Comparison of ENCODE assay signal across 31 mouse cellular contexts in the genomic region with DNA sequence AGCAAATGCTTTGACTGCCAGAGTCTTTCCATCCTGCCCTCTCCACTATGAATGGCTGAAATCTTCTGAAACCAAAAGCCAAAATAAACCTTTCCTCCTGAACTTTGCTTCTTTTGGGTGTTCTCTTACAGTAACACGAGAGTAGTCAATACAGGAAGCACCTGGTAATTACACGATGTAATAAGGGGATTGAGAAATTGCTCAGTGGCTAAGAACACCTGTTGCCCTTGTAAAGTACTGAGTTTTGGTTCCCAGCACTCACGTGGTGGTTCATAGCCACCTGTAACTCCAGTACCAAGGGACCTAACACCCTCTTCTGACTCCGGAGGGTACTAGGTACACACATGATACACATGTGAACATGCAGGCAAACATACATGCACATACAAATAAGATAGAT.
"Had no signal": no experiment of that assay in that cellular context is flagged by ENCODE, and none has a peak within 500 bp of the region (broad histone marks: within the 10 kb centered on the region; RNA-seq: fewer than 3 reads in every experiment).

No protein-coding gene starts in this region.

- H3K4me1 ChIP-seq: limb, embryonic 10.5 days; limb, embryonic 12.5 days; limb, embryonic 15.5 days; liver, embryonic 12.5 days; liver, embryonic 13.5 days; liver, embryonic 15.5 days; lung, embryonic 15.5 days; megakaryocyte, embryonic 14.5 days; midbrain, embryonic 13.5 days; midbrain, embryonic 15.5 days; neural tube, embryonic 12.5 days had no signal

- ATAC-seq: liver, embryonic 12.5 days; lung, postnatal 0 days; midbrain, embryonic 13.5 days; midbrain, embryonic 15.5 days; midbrain, embryonic 16.5 days had no signal

- H3K27ac ChIP-seq: left cerebral cortex, adult 2 months; limb, embryonic 10.5 days; limb, embryonic 12.5 days; limb, embryonic 13.5 days; limb, embryonic 15.5 days; liver, embryonic 12.5 days; liver, embryonic 13.5 days; liver, embryonic 14.5 days; liver, embryonic 15.5 days; lung, embryonic 15.5 days; macrophage; midbrain, embryonic 10.5 days; midbrain, embryonic 12.5 days; midbrain, embryonic 13.5 days; midbrain, embryonic 15.5 days; neural tube, embryonic 12.5 days had no signal

- H3K36me3 ChIP-seq: limb, embryonic 10.5 days; limb, embryonic 12.5 days; limb, embryonic 13.5 days; limb, embryonic 15.5 days; liver, embryonic 12.5 days; liver, embryonic 13.5 days; liver, embryonic 15.5 days; lung, embryonic 15.5 days; midbrain, embryonic 10.5 days; midbrain, embryonic 12.5 days; midbrain, embryonic 13.5 days; midbrain, embryonic 15.5 days; neural tube, embryonic 12.5 days had no signal

- DNase-seq: left cerebral cortex, postnatal 4 days; liver; liver, embryonic 13.5 days; lung, adult 18-20 months; lung, adult 2 months; lung, embryonic 14.5 days; lung, postnatal 14 days; lung, postnatal 36 days; lung, postnatal 4 days; midbrain, embryonic 14.5 days had no signal

- H3K9ac ChIP-seq: limb, embryonic 12.5 days; limb, embryonic 13.5 days; limb, embryonic 15.5 days; liver, embryonic 12.5 days; liver, embryonic 13.5 days; liver, embryonic 14.5 days; liver, embryonic 15.5 days; lung, embryonic 14.5 days; lung, embryonic 15.5 days; midbrain, embryonic 12.5 days; midbrain, embryonic 13.5 days; midbrain, embryonic 15.5 days; neural tube, embryonic 12.5 days had no signal

- H3K4me3 ChIP-seq: left cerebral cortex, adult 2 months; limb, embryonic 10.5 days; limb, embryonic 12.5 days; limb, embryonic 13.5 days; limb, embryonic 15.5 days; liver, embryonic 12.5 days; liver, embryonic 13.5 days; liver, embryonic 15.5 days; lung, embryonic 15.5 days; megakaryocyte, embryonic 14.5 days; midbrain, embryonic 10.5 days; midbrain, embryonic 12.5 days; midbrain, embryonic 13.5 days; midbrain, embryonic 15.5 days; myocyte; neural tube, embryonic 12.5 days had no signal

- H3K27me3 ChIP-seq: liver, embryonic 12.5 days; liver, embryonic 13.5 days; liver, embryonic 15.5 days; lung, embryonic 15.5 days; midbrain, embryonic 12.5 days; midbrain, embryonic 15.5 days had no signal

- H3K9me3 ChIP-seq: limb, embryonic 10.5 days; limb, embryonic 12.5 days; limb, embryonic 13.5 days; limb, embryonic 15.5 days; liver, embryonic 12.5 days; liver, embryonic 13.5 days; liver, embryonic 15.5 days; lung, embryonic 15.5 days; megakaryocyte, embryonic 14.5 days; midbrain, embryonic 10.5 days; midbrain, embryonic 12.5 days; midbrain, embryonic 13.5 days; midbrain, embryonic 15.5 days; neural tube, embryonic 12.5 days had no signal

- H3K4me2 ChIP-seq: limb, embryonic 12.5 days; limb, embryonic 13.5 days; limb, embryonic 15.5 days; liver, embryonic 11.5 days; liver, embryonic 12.5 days; liver, embryonic 13.5 days; liver, embryonic 15.5 days; lung, embryonic 14.5 days; lung, embryonic 15.5 days; midbrain, embryonic 11.5 days; midbrain, embryonic 12.5 days; midbrain, embryonic 13.5 days; midbrain, embryonic 15.5 days; neural tube, embryonic 12.5 days had no signal
